Mouse (Mus musculus) liver, postnatal 0 days (tissue): ENCODE data around the gene Carm1.

ENCODE experiments used
- CTCF ChIP-seq: sonication (generic); IDR thresholded peaks from 2 replicates; pipeline ENCODE4 v1.5.1; 2016; ENCODE audit warnings: antibody characterized with exemption, low read depth
- EP300 ChIP-seq: IDR thresholded peaks from 2 replicates; pipeline ENCODE4 v1.6.1; 2016; ENCODE audit warnings: antibody characterized with exemption, low read depth, mild to moderate bottlenecking

- TF ChIP-seq CTCF (peak; percentile 75), EP300 (no peak)
Observed at GRCm38 (mm10) chr9:21630673-21631072, 84.0 kb downstream of the Carm1 start.
